Mouse (Mus musculus): ENCODE measurements at regions not wholly inside any gene's neighbourhood (a gene's known extent, or its start where the extent isn't known, plus 50 kb on each side); places are given as distances from the start of the nearest gene placed in this dataset.

- TF ChIP-seq CTCF (IDR thresholded peaks at IDR 0.05; ENCODE audit: insufficient read depth, low read length) (no peak), POLR2A (IDR thresholded peaks at IDR 0.05; ENCODE audit: borderline replicate concordance, extremely low read depth, low read depth, low read length) (no peak)
Observed at GRCm38 (mm10) chr17:69821901-69822300, 147.0 kb upstream of the Dlgap1 start.
